Mouse (Mus musculus) lung, postnatal 0 days (tissue): ENCODE data around the gene Prkcq.

Experiments used
- CTCF ChIP-seq: IDR thresholded peaks from 2 replicates; pipeline ENCODE4 v1.5.1; 2016; ENCODE audit warnings: antibody characterized with exemption, mild to moderate bottlenecking
- EP300 ChIP-seq: IDR thresholded peaks from 2 replicates; pipeline ENCODE4 v1.6.1; 2016; ENCODE audit warnings: antibody characterized with exemption, mild to moderate bottlenecking, control low read depth

GRCm38 (mm10) chr2:11229126-11229525 is 57.2 kb downstream of the Prkcq start:
- TF ChIP-seq CTCF: no peak
- TF ChIP-seq EP300: no peak
